Mouse (Mus musculus) stomach, embryonic 14.5 days (tissue): ENCODE measurements around the gene Tcstv1. TPM values are rescaled to one million over a fixed set of nuclear protein-coding genes. Genes with fewer than 3 reads are reported as not detected.
"Not testable (repeated sequence)": the region's sequence is repeated elsewhere in the genome, so short reads cannot be mapped to it uniquely, and the experiment has no call there.

Experiments used
- ATAC-seq: fragments of 200-750 bp; cut with Nextera tagmentation; 2 replicates; pipeline ENCODE4 v1.8.0; 2017; ENCODE audit warnings: low read depth, moderate TSS enrichment; ENCODE audit not compliant: insufficient number of reproducible peaks, insufficient read depth, low FRiP score
- H3K27ac ChIP-seq: fragments of 300-500 bp; sonication (generic); 2 replicates; pipeline ENCODE4 v1.5.1; 2014; ENCODE audit warnings: mild to moderate bottlenecking, low read length, moderate library complexity, mixed read lengths
- H3K27me3 ChIP-seq: fragments of 300-500 bp; sonication (generic); 2 replicates; pipeline ENCODE4 v1.6.1; 2014; ENCODE audit warnings: low read length, control low read depth, mixed read lengths; ENCODE audit not compliant: control insufficient read depth, insufficient read depth
- H3K36me3 ChIP-seq: fragments of 300-500 bp; sonication (generic); 2 replicates; pipeline ENCODE4 v1.6.1; 2014; ENCODE audit warnings: mild to moderate bottlenecking, control low read depth, low read length, moderate library complexity, mixed read lengths; ENCODE audit not compliant: control insufficient read depth, insufficient read depth
- H3K4me1 ChIP-seq: fragments of 300-500 bp; sonication (generic); 2 replicates; pipeline ENCODE4 v1.6.1; 2014; ENCODE audit warnings: low read length, control low read depth, mixed read lengths; ENCODE audit not compliant: control insufficient read depth, insufficient read depth
- H3K4me2 ChIP-seq: fragments of 300-500 bp; sonication (generic); replicated peaks from 2 replicates; pipeline ENCODE4 v1.6.1; 2014; ENCODE audit warnings: low read depth, low read length, control low read depth
- H3K4me3 ChIP-seq: fragments of 300-500 bp; sonication (generic); 2 replicates; pipeline ENCODE4 v1.5.1; 2014; ENCODE audit warnings: low read depth, low read length, control low read depth
- H3K9ac ChIP-seq: fragments of 300-500 bp; sonication (generic); replicated peaks from 2 replicates; pipeline ENCODE4 v1.6.1; 2014; ENCODE audit warnings: low read depth, mild to moderate bottlenecking, control low read depth, low read length, moderate library complexity, mixed read lengths
- H3K9me3 ChIP-seq: fragments of 300-500 bp; sonication (generic); 2 replicates; pipeline ENCODE4 v1.6.1; 2016; ENCODE audit warnings: low read depth, low read length, control low read depth; ENCODE audit not compliant: control insufficient read depth
- WGBS: fragments of 180-500 bp; shearing (Covaris S2); extraction: QIAGEN DNeasy Blood & Tissue Kit; methylation state at CpG from one replicate; pipeline ENCODE4 v1.1.7; 2014; 5-methylcytosine and 5-hydroxymethylcytosine counted together
- polyA plus RNA-seq: library from polyadenylated mRNA; unstranded; fragments of >200 nt; fragmentation: Nextera tagmentation; extraction: Ambion mirVana; gene quantifications from 2 replicates; pipeline ENCODE4 v1.2.1, GENCODE M21; 2014

The Tcstv1 gene
- not detected in 2 replicates for polyA plus RNA-seq

DNA sequence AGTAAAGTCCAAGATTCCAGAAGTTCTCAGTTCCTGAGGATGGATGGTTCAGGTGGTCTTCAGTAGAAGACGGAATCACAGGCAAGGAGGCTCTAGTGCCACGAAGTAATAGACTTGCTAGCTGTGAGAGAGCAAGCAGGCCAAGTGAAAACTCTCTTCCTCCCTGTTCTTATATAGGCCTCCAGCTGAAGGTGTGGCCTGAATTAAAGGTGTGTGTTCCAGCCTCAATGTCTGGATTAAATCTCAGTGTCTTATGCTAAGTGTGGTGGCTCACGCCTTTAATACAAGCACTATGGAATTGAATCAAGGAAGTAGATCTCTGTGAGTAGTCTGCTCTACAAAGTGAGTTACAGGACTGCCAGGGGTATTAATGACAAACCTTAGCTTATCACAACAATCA lies at the start of gene Tcstv1:
Gene Tcstv1, minus strand, starts transcription at position 101 of the 400 bp plus-strand sequence.
- not testable (repeated sequence) for H3K27ac ChIP-seq, H3K4me3 ChIP-seq, H3K9ac ChIP-seq, ATAC-seq, H3K27me3 ChIP-seq, H3K4me1 ChIP-seq, H3K4me2 ChIP-seq, H3K9me3 ChIP-seq, H3K36me3 ChIP-seq
- WGBS, result 81% methylated on average over 3 of the region's 3 CpGs

- not testable (repeated sequence) for H3K4me2 ChIP-seq, H3K27ac ChIP-seq, H3K27me3 ChIP-seq, H3K4me1 ChIP-seq, ATAC-seq, H3K4me3 ChIP-seq, H3K9me3 ChIP-seq, H3K36me3 ChIP-seq, H3K9ac ChIP-seq
- WGBS, result no CpG with 5 or more reads among the region's 5 CpGs
Measured at GRCm38 (mm10) chr13:119929172-119929571, 34.6 kb upstream of the Tcstv1 start, which contains the start of gene Gm21761. TSS of gene Gm21761 (minus strand) at chr13:119929272.

DNA sequence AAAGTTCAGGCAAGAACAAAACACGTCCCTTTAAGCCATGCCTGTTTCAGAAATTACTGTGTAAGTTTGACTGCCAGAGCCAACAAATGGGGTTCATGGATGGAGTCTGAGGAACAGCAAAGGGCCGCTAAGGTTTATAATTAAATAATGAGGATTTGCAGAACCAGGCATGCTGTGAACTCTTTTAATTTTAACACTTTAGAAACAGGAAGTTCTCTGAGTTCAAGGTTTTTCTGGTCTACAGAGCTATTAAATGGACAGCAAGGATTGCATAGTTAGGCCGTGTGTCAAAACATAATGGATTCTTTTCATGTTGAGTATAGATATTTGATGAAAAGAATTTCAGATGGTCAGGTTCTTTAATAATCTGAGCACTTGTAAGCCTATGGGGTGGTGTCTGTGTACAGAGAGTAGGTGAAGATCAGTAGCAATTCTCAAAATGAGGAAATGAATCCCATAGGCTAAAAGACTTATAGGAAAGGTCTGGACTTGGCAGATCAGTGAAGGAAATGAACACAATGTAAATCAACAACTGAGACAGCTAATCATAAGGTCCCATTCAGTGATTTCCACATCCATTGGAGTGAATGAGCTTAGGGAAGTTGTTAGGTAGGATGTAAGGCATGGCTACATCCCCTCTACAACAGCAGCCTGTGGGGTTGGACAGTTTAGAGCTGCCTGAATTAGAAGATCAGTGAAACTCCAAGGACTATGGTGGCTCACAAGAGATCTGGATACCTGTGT lies 30.2 kb upstream of the Tcstv1 start:
- H3K27me3 ChIP-seq, H3K4me2 ChIP-seq, H3K27ac ChIP-seq, H3K9me3 ChIP-seq, H3K4me1 ChIP-seq, H3K36me3 ChIP-seq, H3K4me3 ChIP-seq, ATAC-seq, H3K9ac ChIP-seq: not testable (repeated sequence)
- 77% methylated on average over 2 of the region's 3 CpGs for WGBS

GRCm38 (mm10) chr13:119916966-119917722 lies 22.6 kb upstream of the Tcstv1 start:
- H3K36me3 ChIP-seq, H3K4me2 ChIP-seq, H3K4me1 ChIP-seq, ATAC-seq, H3K9ac ChIP-seq, H3K27me3 ChIP-seq, H3K9me3 ChIP-seq, H3K27ac ChIP-seq, H3K4me3 ChIP-seq: not testable (repeated sequence)
- 70% methylated on average over 4 of the region's 5 CpGs for WGBS

- not testable (repeated sequence) for H3K36me3 ChIP-seq, H3K9me3 ChIP-seq, H3K9ac ChIP-seq, H3K4me1 ChIP-seq, H3K27me3 ChIP-seq, H3K4me3 ChIP-seq, H3K4me2 ChIP-seq, ATAC-seq, H3K27ac ChIP-seq
- 47% methylated on average over 2 of the region's 2 CpGs for WGBS
Measured at GRCm38 (mm10) chr13:119916449-119916848, 21.9 kb upstream of the Tcstv1 start.

GRCm38 (mm10) chr13:119898549-119898948 lies 4.0 kb upstream of the Tcstv1 start:
- not testable (repeated sequence) for ATAC-seq, H3K27me3 ChIP-seq, H3K9ac ChIP-seq, H3K9me3 ChIP-seq, H3K4me3 ChIP-seq, H3K4me1 ChIP-seq, H3K36me3 ChIP-seq, H3K4me2 ChIP-seq, H3K27ac ChIP-seq
- WGBS, result 52% methylated on average over 4 of the region's 5 CpGs

DNA sequence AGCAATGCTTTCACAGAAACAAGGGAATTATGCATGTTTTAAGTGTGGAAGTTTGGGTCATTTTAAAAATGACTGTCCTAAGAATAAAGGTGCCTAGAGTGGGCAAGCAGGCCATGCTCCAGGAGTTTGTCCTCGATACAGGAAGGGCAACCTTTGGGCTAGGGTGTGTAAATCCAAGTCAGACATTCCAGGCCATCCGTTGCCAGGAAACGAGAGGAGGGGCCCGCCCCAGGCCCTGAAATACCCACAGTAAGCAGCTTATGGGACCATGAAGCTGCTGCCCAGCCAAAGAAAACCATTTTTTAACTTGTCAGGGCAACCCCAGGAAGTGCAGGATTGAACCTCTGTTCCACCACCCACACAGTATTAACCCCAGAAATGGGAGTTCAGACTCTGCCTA lies 7.7 kb downstream of the Tcstv1 start:
- not testable (repeated sequence) for H3K9ac ChIP-seq, H3K4me3 ChIP-seq, H3K4me2 ChIP-seq, H3K9me3 ChIP-seq, H3K4me1 ChIP-seq, H3K27me3 ChIP-seq, ATAC-seq, H3K27ac ChIP-seq, H3K36me3 ChIP-seq
- WGBS, result 47% methylated on average over 4 of the region's 4 CpGs

- H3K27ac ChIP-seq, H3K4me3 ChIP-seq, H3K27me3 ChIP-seq, H3K4me1 ChIP-seq, H3K4me2 ChIP-seq, H3K9ac ChIP-seq, H3K36me3 ChIP-seq, H3K9me3 ChIP-seq, ATAC-seq: not testable (repeated sequence)
- WGBS, result 72% methylated on average over 6 of the region's 7 CpGs
Measured at GRCm38 (mm10) chr13:119864395-119864999, 30.1 kb downstream of the Tcstv1 start.
